Mouse (Mus musculus) embryo, embryonic 11 days (tissue): ENCODE data around the gene Evi2a.
A peak's percentile ranks its signal among the peaks of the same experiment; 100 is the strongest.

Source experiments
- DNase-seq: peaks from one replicate; pipeline ENCODE4 v3.0.0-alpha.2; 2015

The Evi2a gene

GRCm38 (mm10) chr11:79523560-79524309 is 6.7 kb downstream of the Evi2a start, which contains the start of gene Evi2b:
Gene Evi2b, minus strand, starts transcription at chr11:79523762.
- no peak for DNase-seq

- no peak for DNase-seq
Observed at GRCm38 (mm10) chr11:79522944-79523343, 7.5 kb downstream of the Evi2a start.

GRCm38 (mm10) chr11:79521930-79522329 is 8.5 kb downstream of the Evi2a start:
- DNase-seq: no peak

- DNase-seq: no peak
Observed at GRCm38 (mm10) chr11:79520772-79521171, 9.6 kb downstream of the Evi2a start.

- no peak for DNase-seq
Observed at GRCm38 (mm10) chr11:79519878-79520291, 10.5 kb downstream of the Evi2a start.

GRCm38 (mm10) chr11:79519299-79519698 is 11.1 kb downstream of the Evi2a start:
- no peak for DNase-seq

- no peak for DNase-seq
Observed at GRCm38 (mm10) chr11:79515798-79516197, 14.6 kb downstream of the Evi2a start.

- no peak for DNase-seq
Observed at GRCm38 (mm10) chr11:79515331-79515730, 15.1 kb downstream of the Evi2a start.

- no peak for DNase-seq
Observed at GRCm38 (mm10) chr11:79511970-79512369, 18.4 kb downstream of the Evi2a start.

- no peak for DNase-seq
Observed at GRCm38 (mm10) chr11:79504506-79504905, 25.9 kb downstream of the Evi2a start.

- DNase-seq: peak; percentile 10
Observed at GRCm38 (mm10) chr11:79503845-79504244, 26.6 kb downstream of the Evi2a start, which contains the start of gene Omg. Gene Omg, minus strand, starts transcription at chr11:79504084.

- no peak for DNase-seq
Observed at GRCm38 (mm10) chr11:79502917-79503316, 27.5 kb downstream of the Evi2a start.

- no peak for DNase-seq
Observed at GRCm38 (mm10) chr11:79494976-79495800, 35.2 kb downstream of the Evi2a start.

GRCm38 (mm10) chr11:79484721-79485120 is 45.7 kb downstream of the Evi2a start:
- no peak for DNase-seq

- no peak for DNase-seq
Observed at GRCm38 (mm10) chr11:79483876-79484528, 46.4 kb downstream of the Evi2a start.

GRCm38 (mm10) chr11:79483392-79483791 is 47.0 kb downstream of the Evi2a start:
- no peak for DNase-seq
